Mouse (Mus musculus): ENCODE measurements around the gene Hspb8. TPM values are rescaled to one million over a fixed set of nuclear protein-coding genes. Genes with fewer than 3 reads are reported as not detected.
A peak's percentile ranks its signal among the peaks of the same experiment; 100 is the strongest.

Hspb8 gene
- polyA plus RNA-seq (2015; fragmentation: Nextera tagmentation; extraction: Ambion mirVana), result 4.5 and 7.2 TPM in 2 replicates

GRCm38 (mm10) chr5:116422699-116423201 lies at the start of gene Hspb8:
Hspb8 (minus strand) TSS chr5:116422864.
- Histone ChIP-seq H3K9ac (peak within 1 kb of the TSS; percentile 45), H3K27ac (peak within 1 kb of the TSS; percentile 44), H3K4me3 (peak within 1 kb of the TSS; percentile 27)

DNA sequence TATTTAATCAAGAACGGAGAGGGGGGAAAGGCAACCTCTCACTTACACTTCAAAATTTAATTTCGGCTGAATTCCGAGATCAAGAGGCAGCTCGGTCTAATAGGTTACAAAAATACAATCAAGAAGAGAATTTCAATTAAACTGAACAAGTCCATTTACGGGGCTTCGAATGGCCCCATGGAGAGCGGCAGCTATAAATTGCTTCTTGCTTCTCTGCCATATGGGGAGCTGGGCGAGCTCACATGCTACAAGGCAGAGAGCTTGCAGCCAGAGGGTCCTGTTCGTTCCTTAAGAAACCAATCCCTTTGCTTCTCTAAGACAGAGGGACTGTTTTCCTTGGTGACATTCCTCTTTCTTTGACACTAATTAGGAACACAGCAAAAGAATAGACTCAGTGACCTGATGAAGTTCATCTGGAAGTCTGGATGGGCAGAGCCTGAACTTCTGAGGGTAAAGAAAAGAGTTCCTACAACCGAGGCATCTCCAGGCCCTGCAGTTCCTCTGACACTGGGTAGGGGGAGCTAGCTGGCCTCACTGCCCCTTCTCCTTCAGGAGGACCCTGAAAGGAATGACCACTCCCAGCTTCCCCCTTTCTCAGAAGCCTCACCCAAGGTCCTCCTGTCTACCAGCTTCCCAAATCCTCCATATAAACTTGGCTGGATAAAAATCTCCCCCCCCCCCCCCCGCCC lies 38.8 kb upstream of the Hspb8 start:
- 13% methylated on average over 11 of the region's 11 CpGs for WGBS

More at GRCm38 (mm10) chr5:116422699-116423201, at the start of gene Hspb8:
- peaks cover 6% of the 10 kb centered on the region; the same call in 1 of the 2 replicates for H3K27me3 ChIP-seq
- peak; percentile 17; the same call in 1 of the 2 replicates for ATAC-seq
- H3K4me1 ChIP-seq, result peaks cover 50% of the 10 kb centered on the region
- under 1% methylated on average over 19 of the region's 20 CpGs for WGBS
- no peaks in the 10 kb centered on the region for H3K9me3 ChIP-seq (replicated peaks)
- no peaks in the 10 kb centered on the region for H3K36me3 ChIP-seq (ENCODE audit: poor library complexity, severe bottlenecking)
- peak within 1 kb of the TSS; percentile 56 for H3K4me2 ChIP-seq

DNA sequence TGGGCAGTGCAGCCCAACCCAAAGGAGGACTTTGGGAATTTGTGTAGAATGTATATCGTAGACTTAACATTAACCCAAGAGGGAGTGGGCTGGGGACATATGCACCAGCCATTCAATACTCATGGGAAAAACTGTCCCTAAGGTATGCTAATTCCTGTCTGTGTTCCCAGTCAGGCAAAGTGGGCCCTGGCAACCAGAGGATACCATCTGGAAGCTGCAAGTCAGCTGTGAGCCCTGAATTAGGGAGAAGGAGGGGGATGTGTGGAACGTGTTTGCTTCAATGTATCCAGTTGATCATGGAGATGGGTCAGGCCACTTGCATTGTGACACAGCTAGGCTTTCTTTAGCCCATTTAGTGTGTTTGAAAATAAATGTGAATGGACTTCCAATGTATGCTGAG lies 37.3 kb upstream of the Hspb8 start:
- Histone ChIP-seq H3K9me3 (replicated peaks) (0 out of 2 replicates have a peak, but pooled peaks cover 2% of the 10 kb centered on the region), H3K4me1 (peaks cover 25% of the 10 kb centered on the region), H3K4me3 (no peak overlapping the region), H3K27me3 (0 out of 2 replicates have a peak, but pooled peaks cover 5% of the 10 kb centered on the region), H3K9ac (no peak overlapping the region), H3K36me3 (ENCODE audit: poor library complexity, severe bottlenecking) (peaks cover 37% of the 10 kb centered on the region), H3K4me2 (no peak overlapping the region), H3K27ac (0 out of 2 replicates have a peak overlapping the region, but pooled peaks have one; percentile 44)
- peak; percentile 51; the same call in 1 of the 2 replicates for ATAC-seq
- 54% methylated on average over 2 of the region's 2 CpGs for WGBS

More for the DNA sequence above, 38.8 kb upstream of the Hspb8 start:
- no peak overlapping the region for H3K4me2 ChIP-seq
- no peak overlapping the region for H3K4me3 ChIP-seq
- H3K27ac ChIP-seq, result peak overlapping the region; percentile 6; the same call in 1 of the 2 replicates
- no peak for ATAC-seq
- H3K36me3 ChIP-seq (ENCODE audit: poor library complexity, severe bottlenecking), result peaks cover 45% of the 10 kb centered on the region
- H3K4me1 ChIP-seq, result peaks cover 25% of the 10 kb centered on the region
- H3K9me3 ChIP-seq (replicated peaks), result peaks cover 17% of the 10 kb centered on the region
- no peak overlapping the region for H3K9ac ChIP-seq
- H3K27me3 ChIP-seq, result 0 out of 2 replicates have a peak, but pooled peaks cover 1% of the 10 kb centered on the region

- H3K4me2 ChIP-seq, result no peak overlapping the region
- no peak for ATAC-seq
- peaks cover 18% of the 10 kb centered on the region for H3K36me3 ChIP-seq (ENCODE audit: poor library complexity, severe bottlenecking)
- H3K27ac ChIP-seq, result no peak overlapping the region
- no peak overlapping the region for H3K4me3 ChIP-seq
- H3K4me1 ChIP-seq, result peaks cover 34% of the 10 kb centered on the region
- no peaks in the 10 kb centered on the region for H3K9me3 ChIP-seq (replicated peaks)
- H3K9ac ChIP-seq, result no peak overlapping the region
- H3K27me3 ChIP-seq, result peaks cover 5% of the 10 kb centered on the region; the same call in 1 of the 2 replicates
- WGBS, result 80% methylated on average over 7 of the region's 7 CpGs
These were observed 35.1 kb upstream of the Hspb8 start for GRCm38 (mm10) chr5:116457791-116458190.

GRCm38 (mm10) chr5:116456796-116457515 lies 34.3 kb upstream of the Hspb8 start:
- no peak for ATAC-seq
- Histone ChIP-seq H3K27ac (no peak overlapping the region), H3K36me3 (ENCODE audit: poor library complexity, severe bottlenecking) (peaks cover 21% of the 10 kb centered on the region), H3K9me3 (replicated peaks) (no peaks in the 10 kb centered on the region), H3K4me1 (peaks cover 34% of the 10 kb centered on the region), H3K4me3 (no peak overlapping the region), H3K4me2 (no peak overlapping the region), H3K27me3 (peaks cover 9% of the 10 kb centered on the region; the same call in 1 of the 2 replicates), H3K9ac (no peak overlapping the region)
- 37% methylated on average over 10 of the region's 10 CpGs for WGBS

DNA sequence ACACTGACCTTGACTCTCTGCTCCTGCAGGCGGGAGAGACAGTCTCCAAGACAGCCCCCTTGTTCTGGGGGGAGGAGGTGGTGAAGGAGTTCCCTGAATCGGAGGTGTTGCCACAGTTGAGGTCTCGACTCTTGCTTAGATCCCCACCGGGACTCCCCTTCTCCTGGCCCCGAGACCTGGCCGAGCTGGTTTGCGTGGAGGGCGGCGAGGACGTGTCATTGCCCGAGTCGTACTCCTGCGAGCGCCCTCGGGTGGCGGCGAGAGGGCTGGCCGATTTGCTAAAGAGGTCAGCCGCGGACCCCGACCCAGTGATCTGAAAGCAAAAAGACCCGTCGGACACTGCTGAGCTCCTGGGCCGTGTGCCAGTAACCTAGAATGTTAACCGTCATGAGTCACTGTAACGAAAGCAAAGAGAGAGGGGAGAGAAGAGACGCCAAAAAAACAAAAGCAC lies 30.8 kb upstream of the Hspb8 start:
- ATAC-seq, result no peak
- Histone ChIP-seq H3K36me3 (ENCODE audit: poor library complexity, severe bottlenecking) (peaks cover 33% of the 10 kb centered on the region), H3K4me2 (peak overlapping the region; percentile 40), H3K27ac (no peak overlapping the region), H3K4me3 (no peak overlapping the region), H3K9ac (peak overlapping the region; percentile 5; the same call in 1 of the 2 replicates), H3K4me1 (peaks cover 23% of the 10 kb centered on the region), H3K27me3 (peaks cover 30% of the 10 kb centered on the region), H3K9me3 (replicated peaks) (no peaks in the 10 kb centered on the region)
- 7% methylated on average over 27 of the region's 27 CpGs for WGBS

- Histone ChIP-seq H3K4me3 (no peak overlapping the region), H3K9ac (no peak overlapping the region), H3K4me1 (peaks cover 29% of the 10 kb centered on the region), H3K27ac (no peak overlapping the region), H3K27me3 (peaks cover 37% of the 10 kb centered on the region), H3K9me3 (replicated peaks) (no peaks in the 10 kb centered on the region), H3K36me3 (ENCODE audit: poor library complexity, severe bottlenecking) (peaks cover 41% of the 10 kb centered on the region), H3K4me2 (no peak overlapping the region)
- WGBS, result 88% methylated on average over 8 of the region's 8 CpGs
- no peak for ATAC-seq
These were observed 28.2 kb upstream of the Hspb8 start for GRCm38 (mm10) chr5:116450901-116451300.

DNA sequence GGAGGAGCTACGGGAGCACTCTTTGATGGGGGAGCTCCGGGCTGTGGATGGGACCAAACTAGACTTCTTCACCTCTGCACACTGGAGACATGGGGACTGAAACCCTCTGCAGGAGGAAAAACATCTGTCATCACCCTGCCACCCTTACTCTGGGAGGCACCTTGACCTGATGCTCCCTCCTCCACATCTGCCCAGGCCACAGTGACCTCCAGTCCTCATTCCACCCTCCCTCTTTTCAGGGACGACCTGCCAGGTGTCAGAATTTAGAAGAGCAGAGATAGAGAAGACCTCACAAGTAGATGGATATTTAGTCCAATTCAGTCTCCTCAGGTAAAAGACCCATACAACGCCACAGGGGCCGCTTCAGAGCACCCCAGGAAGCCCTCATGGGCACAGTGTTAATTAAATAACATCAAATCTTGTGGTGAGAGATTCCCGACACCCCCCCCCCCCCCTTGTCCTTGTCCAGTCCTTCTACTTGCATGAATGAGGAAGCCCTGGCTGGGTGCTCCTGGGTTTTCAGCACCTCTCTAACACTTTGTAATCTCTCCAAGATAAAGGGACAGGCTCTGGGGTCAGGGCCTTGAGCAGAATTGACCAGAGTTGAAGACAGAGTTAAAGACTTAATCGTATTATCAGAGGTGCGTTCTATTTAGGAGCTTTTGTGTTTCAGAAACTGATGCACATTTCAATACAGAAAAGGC lies 27.0 kb upstream of the Hspb8 start:
- H3K9ac ChIP-seq, result no peak overlapping the region
- no peak overlapping the region for H3K27ac ChIP-seq
- peaks cover 37% of the 10 kb centered on the region for H3K27me3 ChIP-seq
- WGBS, result 59% methylated on average over 8 of the region's 8 CpGs
- H3K4me3 ChIP-seq, result no peak overlapping the region
- H3K4me1 ChIP-seq, result peaks cover 29% of the 10 kb centered on the region
- peaks cover 43% of the 10 kb centered on the region for H3K36me3 ChIP-seq (ENCODE audit: poor library complexity, severe bottlenecking)
- H3K9me3 ChIP-seq (replicated peaks), result no peaks in the 10 kb centered on the region
- ATAC-seq, result no peak
- no peak overlapping the region for H3K4me2 ChIP-seq

DNA sequence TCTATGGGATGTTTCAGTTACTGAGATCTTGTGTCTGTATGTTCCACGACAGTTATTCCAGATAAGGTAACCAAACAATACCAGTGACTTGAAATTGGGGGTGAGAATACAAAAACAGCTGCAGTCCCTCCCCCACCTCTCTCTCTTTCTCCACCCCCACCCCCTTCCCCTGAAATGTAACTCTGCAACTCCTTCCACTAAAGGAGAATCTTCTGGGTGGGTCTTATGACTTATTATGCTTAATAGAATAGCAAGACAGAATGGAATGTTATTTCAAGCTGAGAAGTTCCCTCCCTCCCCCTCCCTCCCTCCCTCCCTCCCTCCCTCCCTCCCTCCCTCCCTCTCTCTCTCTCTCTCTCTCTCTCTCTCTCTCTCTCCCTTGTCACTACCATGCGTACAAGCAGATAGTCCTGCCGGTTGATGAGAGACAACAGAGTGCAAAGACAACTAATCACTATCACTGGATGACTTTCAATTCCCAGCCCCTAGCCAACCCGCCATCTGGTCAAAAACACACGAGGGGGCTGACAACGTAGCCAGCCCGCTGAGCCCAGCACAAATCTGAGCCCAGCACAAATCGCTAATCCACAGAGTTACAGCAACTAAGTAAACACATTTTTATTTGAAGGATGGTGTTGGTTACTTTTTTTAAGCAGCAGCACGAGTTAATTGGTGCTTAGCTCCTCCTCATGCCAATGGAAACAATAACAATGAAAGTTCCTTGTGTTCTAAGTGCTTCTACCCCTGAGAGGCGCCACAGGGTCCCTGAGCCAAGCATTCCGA lies 25.9 kb upstream of the Hspb8 start:
- Histone ChIP-seq H3K36me3 (ENCODE audit: poor library complexity, severe bottlenecking) (peaks cover 53% of the 10 kb centered on the region), H3K27me3 (peaks cover 37% of the 10 kb centered on the region), H3K9ac (no peak overlapping the region), H3K4me3 (no peak overlapping the region), H3K4me1 (peaks cover 31% of the 10 kb centered on the region), H3K9me3 (replicated peaks) (no peaks in the 10 kb centered on the region), H3K4me2 (no peak overlapping the region), H3K27ac (no peak overlapping the region)
- WGBS, result 4% methylated on average over 10 of the region's 11 CpGs
- ATAC-seq, result no peak

DNA sequence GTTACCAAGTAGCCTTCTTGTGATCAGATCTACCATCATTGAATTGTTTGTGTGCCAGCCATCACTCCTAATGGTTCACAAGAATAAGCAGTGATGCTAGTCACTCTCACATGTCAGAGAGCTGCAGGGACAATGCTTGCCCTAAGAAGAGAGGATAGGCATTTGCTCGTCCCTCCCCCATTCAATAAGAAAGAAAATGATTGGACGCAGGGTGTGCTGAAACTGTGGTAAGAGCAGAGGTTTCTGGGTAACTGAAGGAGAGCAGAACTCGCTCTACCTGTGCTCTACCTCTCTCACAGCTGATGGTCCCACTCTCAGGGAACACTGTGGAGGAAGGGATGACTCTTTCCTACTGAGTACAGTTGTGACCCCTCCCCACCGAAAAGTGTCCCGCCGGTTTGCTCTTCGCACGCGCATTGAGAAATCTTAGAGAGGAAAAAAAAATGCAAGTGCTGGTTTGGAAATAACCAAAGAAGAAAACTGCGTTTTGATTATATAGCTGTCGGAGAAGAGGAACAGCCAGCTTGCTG lies 25.2 kb upstream of the Hspb8 start:
- no peak for ATAC-seq
- Histone ChIP-seq H3K27ac (no peak overlapping the region), H3K27me3 (peaks cover 37% of the 10 kb centered on the region), H3K9me3 (replicated peaks) (no peaks in the 10 kb centered on the region), H3K4me1 (peaks cover 34% of the 10 kb centered on the region), H3K36me3 (ENCODE audit: poor library complexity, severe bottlenecking) (peaks cover 58% of the 10 kb centered on the region), H3K4me2 (no peak overlapping the region), H3K4me3 (no peak overlapping the region), H3K9ac (no peak overlapping the region)
- 41% methylated on average over 11 of the region's 11 CpGs for WGBS

DNA sequence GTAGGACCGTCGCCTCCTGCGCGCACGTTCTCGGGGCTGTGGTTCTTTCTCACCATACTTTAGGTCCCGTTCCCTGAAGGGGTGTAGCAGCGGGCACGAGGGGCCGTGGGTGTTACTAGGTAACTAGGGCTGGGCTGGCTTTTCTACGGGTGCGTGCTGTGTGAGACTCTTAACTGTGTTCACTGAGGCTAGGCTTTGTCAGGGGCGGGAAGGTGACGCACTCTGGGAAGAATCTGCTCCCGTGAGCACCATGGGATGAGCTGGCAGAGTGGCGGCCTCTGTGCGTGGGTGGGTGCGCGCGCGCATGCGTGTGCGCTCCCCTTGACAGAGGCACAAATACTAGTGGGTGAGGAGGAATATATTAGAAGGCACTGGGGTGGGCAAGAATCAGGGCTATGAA lies 23.9 kb upstream of the Hspb8 start:
- ATAC-seq, result no peak
- Histone ChIP-seq H3K4me2 (no peak overlapping the region), H3K4me3 (no peak overlapping the region), H3K27ac (no peak overlapping the region; the same call in 1 of the 2 replicates), H3K36me3 (ENCODE audit: poor library complexity, severe bottlenecking) (peaks cover 59% of the 10 kb centered on the region), H3K27me3 (peaks cover 29% of the 10 kb centered on the region), H3K4me1 (peaks cover 34% of the 10 kb centered on the region), H3K9me3 (replicated peaks) (no peaks in the 10 kb centered on the region), H3K9ac (no peak overlapping the region)
- WGBS, result 55% methylated on average over 23 of the region's 23 CpGs

Data from forebrain, embryonic 13.5 days (tissue).